Mouse (Mus musculus) spleen, postnatal 14 days (tissue): Measurements from ENCODE around the gene Gm45837.

Experiments used
- DNase-seq, 2 experiments: peaks; one replicate each; pipeline ENCODE4 v3.0.0; 2021 to 2022; ENCODE audit warnings: low spot score in 2 of 2

Gene Gm45837

DNA sequence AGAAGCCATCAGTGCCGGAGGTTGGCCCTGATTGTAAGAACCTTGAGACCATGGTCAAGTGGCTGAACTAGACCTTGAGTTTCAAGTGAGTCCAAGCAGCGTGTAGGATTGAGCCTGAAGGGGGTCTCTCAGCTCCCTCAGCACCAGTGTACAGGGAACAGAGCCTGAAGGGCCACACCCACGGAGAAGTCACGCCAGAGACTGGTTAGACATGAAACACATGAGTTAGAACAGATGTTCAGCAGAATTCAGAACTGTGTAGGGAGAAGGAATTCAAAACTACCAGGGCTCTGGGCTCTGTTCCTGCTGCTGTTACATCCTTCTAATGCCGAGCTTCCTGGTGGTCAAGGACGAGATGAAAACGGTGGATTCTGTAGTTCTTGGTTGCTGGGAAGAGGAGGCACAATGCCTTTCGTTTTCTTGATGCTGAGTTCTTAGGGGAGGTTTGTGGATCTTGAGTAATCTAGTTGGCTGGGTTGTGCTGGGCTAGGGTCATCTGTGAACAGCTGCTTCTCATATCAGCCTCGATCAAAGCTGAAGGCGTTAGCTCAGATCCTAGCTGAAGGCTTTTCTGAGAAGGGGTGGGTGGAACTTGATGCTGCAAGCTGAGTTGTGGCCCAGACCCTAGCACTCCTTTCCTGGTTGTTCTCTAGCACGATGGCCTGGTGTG, at the start of gene Gm45837:
Gene Gm45837 (plus strand): TSS at position 620 of the 670 bp plus-strand sequence.
- no peak for DNase-seq

DNA sequence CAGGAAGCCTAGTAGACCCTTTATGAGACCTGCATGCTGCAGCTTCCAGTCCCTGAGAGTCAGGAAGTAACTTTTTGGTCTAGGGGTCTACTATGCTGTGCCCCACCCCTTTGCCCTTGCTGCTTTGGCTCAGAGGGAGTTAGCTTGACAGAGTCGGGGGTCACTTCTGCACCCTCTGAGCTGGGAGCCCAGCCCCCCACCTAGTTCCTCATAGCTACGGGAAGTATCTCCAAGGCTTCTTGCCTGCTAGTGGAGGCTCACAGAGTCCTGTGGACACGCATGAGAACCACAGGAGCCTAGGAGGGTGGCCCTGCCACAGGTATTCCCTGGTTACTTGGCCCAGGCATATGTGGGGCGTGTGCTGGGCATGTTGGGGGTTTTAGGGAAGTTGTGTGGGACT, 49.7 kb upstream of the Gm45837 start:
- no peak for DNase-seq

DNA sequence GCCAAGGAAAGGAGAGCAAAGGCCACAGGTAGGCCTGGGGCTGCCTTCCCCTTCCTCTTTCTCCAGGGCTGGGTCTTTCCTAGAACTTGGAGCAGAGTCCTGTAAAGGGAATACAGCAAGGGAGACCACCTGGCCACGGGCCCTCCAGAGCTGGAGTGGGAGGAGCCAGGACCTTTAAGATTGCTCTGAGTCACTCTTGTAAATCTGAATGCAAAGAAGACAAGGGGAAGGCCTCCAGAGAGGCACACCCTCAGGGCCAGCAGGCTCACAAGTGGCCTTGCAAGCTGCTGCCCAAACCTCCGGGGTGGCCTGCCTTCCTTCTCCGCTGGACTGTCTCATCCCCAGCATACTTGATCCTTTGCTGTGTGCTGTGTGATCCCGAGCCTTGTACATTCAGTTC, 48.9 kb upstream of the Gm45837 start:
- no peak for DNase-seq

DNA sequence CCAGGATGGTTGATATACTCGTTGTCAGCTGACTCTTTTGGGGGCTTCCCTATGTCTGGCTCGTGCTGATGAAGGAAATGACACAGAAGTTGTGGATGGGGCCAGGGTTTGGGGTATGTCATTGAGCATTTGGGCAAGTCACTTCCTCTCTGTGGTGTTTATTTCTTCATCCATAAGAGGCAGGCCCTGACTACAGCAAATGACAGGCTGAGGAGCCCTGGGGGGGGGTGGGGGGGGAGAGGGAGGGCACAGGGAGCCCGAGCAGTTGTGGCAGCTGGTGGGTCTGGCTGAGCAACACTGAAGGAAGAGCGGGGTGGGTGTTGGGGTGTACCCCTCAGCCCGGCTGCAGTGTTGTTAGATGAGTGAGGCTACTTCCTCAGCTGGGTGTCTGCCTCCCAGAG, 47.9 kb upstream of the Gm45837 start:
- DNase-seq = no peak

DNA sequence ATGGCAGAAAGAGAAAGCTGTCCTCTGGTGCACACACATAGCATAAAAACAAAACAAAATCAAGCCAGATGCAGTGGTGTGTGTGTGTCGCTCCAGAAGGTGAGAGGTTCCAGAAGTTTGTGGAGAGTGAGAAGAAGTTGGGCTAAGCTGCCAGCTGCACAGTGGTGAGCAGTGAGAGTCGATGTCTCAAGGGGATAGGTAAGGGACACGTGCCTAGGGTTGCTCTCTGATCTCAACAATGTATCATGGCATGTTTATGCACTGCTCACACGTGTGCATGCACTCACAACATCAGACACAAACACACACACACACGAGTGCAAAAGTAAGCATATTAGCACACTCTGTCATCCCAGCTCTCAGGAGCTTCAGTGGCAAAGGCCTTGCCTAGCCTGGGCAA, 46.8 kb upstream of the Gm45837 start:
- DNase-seq = no peak

DNA sequence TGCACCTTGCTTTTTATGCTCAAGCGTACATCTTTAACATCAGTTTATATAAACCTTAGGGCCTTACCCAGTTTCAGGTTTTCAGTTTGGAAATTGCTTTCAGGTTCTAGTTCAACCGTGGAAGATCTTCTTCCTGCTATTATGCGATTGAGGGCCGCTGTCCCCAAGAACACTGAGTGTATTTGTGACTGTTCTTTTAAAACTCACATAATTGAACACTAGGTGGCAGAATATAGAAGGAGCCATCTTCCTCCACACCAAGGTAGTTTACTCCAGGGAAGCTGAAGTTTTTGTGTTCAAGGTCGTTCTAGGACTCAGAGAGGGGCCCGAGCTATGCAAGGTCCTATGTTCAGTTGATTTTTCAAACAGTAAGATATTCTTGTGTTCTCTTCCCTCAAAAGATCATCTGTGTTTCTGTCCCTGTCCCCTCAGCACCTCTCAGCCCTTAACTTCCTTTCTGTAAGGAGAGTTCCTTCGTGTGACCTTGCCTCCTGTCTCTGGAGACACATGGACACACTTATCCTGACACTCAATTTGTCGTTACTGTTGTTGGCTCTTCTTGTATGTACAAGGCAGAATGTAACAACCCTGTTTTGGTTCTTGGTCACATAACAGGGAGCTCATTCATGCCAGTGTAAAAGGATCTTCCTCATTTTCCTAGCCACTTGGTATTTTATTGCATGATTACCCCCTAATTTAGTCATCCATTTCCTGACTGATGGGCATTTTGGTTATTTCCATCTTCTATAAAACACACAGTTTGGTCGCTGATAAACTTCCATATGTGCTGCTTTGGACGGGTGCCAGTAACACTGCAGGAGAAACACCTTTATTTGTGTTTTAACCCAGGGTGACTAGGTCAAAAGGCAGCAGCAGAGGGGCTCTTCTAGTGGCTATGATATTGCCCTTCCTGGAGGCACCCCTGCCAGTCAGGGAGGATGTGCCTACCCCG, 42.5 kb upstream of the Gm45837 start:
- DNase-seq = no peak

DNA sequence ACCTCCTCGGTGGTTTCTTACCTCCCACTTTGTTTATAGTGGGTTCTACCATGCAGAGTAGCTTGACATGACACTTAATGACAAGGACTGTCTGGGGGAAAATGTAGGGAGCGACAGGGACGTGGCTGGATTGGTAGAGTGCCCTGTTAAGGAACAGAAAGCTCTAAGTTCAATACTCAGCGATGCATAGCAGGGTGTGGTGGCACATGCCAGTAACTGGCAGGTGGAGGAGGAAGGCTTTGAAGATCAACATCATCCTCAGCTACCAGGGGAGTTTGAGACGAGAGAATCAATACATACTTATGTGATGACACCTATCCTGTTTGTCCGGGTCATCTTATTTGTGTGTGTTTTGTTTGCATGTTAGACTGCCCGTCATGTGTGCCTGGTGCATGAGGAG, 41.0 kb upstream of the Gm45837 start:
- no peak for DNase-seq

DNA sequence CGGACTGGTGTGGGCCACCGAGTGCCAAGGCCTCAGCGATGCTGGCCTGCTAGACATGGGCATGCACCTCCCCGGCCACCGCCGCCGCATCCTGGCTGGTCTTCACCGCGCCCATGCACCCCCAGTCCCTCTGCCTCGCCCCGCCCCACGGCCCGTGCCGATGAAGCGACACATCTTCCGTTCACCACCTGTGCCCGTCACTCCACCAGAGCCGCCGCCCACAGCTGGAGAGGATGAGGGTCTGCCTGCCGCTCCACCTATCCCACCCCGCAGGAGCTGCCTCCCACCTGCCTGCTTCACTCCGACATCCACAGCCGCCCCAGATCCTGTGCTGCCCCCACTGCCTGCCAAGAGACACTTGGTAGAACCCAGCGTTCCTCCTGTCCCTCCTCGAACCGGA, 37.6 kb upstream of the Gm45837 start:
- DNase-seq = no peak

DNA sequence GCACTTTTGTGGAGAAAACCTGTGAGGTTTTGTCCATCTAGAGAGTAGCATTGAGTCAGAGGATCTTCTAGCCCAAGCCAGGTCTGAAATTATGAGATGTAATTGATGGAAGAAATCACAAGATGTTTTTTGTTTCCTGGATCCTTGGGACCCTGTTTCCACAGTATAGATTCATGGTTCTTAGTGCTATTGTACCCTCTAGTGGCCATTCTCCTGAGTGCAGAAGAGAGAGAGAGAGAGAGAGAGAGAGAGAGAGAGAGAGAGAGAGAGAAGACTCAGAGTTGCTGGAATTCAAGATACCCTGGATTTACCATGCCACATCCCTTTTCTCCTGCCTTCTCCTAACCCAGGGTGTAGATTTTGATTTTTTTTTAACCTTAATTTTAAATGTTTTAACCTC, 36.5 kb upstream of the Gm45837 start:
- no peak for DNase-seq

DNA sequence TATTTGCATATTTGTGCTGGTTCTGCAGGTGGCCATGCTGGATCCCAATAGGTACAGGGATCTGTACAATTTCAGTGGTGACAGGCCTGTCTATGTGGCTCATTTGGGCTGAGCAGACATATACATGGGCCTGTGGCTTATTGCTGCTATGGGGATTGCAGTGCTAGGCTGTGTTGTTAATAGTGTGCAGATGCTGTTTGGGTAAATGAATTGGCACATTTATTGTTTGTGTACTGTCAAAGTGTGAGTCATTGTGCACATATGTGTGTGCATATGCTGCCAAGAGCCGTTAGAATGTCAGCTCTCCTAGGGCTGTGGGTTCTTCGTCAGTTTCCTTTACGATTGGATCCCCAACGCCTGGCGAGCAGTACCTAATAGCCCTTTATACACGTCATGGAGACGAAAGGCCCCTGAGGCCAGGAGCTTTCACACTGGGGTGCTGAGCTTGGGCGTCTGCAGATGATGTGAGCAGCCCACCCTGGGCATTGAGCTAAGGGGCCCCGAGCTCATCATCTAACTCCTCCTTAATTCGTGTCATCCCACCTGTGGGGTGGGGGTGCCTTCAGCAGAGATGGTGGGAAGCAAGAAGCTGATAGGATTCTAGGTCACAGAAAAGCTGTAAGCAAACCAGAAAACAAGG, 33.9 kb upstream of the Gm45837 start:
- no peak for DNase-seq

DNA sequence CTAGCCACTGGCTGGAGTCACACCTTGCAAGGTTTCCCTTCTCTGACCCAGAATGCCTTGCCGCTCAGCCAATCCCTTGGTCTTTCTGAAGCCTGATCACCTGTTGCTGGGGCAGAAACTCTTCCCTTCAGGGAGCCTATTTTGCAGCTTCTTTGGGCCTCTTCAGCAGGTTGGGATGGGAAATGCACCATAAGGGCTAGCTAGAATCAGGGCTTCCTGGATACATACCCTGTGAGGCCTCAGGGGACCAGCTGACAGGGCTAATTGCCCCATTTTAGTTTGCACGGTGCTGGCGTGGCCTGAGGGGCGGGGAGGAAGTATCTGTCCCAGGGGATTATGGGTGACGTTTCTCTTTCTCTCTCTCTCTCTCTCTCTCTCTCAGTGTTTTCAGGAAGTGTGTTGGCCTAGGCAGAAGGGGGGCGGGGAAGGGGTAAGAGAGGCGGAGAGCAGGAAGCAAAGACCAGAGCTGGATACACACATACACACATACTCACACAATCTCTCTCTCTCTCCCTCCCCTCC, 32.9 kb upstream of the Gm45837 start:
- peak; percentile 54 to 62 for DNase-seq

DNA sequence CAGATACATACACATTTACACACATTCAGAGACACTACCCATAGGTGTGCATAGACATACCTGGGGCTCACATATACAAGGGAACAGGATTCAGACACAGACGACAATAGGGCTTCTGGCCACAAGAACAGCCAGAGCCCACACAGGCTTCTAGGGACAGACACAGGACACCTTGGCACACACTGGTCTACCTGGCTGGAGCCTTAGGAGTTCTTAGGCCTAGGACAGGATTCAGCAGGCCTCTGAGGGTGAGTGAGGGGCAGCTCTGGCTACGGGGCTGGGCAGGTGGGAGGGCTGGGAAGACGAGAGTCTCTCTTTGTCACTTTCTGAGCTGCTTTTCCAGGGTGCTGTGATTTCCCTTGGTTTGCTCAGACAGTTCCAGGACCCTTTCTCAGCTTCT, 32.4 kb upstream of the Gm45837 start:
- no peak for DNase-seq

DNA sequence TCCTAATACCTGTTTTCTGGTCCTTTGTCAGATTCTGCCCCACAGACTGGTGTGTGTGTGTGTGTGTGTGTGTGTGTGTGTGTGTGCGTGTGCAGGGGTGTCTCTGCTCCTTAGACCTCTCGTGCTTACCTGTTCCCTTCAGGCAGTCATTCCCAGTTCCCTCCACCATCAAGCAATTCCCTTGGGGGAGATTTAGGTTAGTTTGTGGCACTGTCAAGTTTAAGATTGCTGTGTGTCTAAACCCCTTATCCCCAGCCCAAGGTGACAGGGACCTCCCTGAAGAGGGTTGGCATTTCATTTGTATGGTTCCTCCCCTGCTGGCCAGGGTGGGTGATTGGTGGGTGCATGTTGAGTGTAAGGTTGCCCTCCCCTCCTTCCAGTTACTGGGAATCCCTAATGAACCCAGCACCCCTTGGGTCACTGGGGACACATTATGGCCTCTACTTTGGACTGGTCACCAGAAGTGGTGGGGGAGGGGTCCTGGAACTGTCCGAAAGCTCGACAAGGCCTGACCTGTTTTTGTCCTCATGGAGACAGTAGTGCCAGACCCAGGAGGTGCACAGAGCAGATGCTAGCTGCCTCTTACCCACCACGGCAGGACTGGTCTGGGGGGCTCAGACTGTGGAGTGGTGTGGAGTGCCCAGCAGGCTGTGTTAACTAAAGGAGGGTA, 31.8 kb upstream of the Gm45837 start:
- DNase-seq = no peak

DNA sequence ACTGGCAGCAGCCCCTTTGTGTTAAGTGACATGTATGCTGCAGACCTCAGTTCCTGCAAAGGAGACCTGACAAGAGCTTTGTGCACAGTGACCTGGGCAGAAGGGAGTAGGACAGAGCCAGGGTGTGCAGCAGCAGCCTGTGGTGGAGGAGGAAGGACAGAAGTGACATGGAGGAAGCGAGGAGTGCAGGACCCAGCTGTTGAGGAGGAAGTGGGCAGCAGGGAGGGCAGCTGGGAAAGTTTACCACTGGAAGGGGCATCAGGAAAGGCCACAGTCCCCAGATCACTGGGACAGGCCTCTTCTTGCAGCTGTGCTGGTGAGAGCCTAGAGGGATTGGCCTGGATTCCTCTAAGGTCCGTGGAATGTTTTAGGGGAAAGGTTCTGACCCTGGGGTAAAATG, 31.0 kb upstream of the Gm45837 start:
- no peak for DNase-seq

DNA sequence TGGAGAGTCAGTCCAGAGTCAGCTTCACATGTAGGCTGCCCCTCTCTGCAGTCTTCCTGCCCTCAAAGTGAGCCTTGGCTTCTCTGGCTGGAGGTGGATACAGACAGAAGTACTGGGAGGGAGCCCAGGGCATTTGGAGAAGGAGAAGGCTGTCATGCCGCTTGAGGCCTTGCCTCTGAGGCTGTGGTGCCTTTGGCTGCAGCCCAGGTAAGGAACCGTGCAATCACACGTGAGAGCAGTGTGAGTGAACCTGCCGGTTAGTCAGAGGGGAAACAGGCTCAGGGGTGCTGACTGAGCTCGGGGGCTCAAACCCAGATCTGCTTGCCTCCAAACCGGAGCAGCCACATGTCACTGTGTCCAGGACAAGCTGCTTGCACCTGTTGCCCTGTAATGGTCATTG, 29.2 kb upstream of the Gm45837 start:
- DNase-seq = no peak

DNA sequence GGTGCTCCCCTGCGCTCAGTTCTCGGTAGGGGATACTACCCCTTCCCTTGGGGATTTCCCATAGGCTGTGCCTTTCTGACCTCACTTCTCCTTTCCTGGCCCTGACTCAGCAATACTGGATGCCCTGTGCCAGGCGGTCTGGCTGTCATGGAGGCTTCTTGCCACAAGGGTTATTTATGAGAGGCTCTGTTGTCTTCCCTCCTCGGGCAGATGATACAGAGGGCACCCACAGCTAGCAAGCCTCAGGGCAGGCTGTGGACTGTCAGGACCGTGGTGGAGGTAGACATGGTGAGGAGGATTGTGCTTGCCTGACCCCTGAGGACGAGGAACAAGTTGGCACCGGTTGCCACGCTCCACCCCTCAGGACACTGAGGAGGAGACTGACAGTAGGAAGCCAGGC, 28.3 kb upstream of the Gm45837 start:
- DNase-seq = peak in 1 of 2 experiments; percentile 52

DNA sequence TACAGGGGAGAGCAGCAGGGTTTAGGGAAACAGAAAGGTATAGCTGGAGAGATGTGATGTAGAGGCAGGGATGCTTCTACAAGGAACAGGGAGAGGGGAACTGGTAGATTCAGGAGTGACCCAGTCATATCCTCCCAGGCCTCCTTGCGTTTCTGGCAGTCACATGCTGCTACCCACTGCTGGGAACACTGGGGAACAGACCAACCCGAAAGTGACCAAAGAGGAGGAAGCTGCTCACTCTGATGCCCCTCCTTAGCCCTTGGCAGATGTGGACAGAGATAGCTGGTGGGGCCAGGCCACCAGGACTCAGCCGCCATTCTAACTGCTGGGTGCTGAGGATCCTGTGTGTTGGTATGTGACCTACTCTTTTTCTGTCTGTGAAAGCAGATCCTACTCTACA, 26.9 kb upstream of the Gm45837 start:
- no peak for DNase-seq

DNA sequence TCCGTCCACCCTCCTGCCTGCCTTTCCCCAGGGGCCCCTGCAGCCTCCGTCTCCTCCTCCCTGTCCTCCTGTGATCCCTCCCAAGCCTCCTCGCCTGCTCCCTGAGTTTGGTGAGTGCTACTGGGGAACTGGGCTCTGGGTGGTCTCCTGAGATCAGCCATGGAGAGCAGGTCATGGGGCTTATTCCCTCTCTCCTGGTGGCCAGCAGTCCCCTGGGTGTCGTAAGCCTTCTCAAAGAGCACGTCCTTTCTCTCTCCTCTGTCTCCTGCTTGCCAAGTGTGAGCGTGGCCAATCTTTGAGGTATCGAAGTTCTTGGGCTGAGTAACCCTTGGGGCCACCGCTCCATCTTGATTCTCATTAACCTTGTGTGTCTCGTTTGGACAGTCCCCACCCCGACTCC, 25.8 kb upstream of the Gm45837 start:
- no peak for DNase-seq

DNA sequence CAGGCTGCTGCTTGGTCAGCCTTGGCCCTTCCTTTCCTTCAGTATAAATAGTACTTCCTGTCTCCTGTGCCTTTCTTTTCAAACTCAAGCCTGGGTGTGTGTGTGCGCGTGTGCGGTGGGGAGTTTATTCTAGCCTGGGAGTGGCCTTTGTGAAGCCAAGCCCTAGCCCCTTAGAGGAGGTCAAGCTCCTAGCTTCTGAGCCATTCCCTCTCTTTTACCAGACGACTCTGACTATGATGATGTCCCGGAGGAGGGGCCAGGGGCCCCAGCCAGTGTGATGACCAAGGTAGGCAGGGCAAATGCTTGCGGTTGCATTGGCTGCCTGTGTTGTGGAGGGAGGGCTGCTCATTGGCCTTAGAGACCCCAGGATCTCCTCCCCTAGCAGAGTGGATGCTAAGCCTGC, 25.4 kb upstream of the Gm45837 start:
- no peak for DNase-seq

DNA sequence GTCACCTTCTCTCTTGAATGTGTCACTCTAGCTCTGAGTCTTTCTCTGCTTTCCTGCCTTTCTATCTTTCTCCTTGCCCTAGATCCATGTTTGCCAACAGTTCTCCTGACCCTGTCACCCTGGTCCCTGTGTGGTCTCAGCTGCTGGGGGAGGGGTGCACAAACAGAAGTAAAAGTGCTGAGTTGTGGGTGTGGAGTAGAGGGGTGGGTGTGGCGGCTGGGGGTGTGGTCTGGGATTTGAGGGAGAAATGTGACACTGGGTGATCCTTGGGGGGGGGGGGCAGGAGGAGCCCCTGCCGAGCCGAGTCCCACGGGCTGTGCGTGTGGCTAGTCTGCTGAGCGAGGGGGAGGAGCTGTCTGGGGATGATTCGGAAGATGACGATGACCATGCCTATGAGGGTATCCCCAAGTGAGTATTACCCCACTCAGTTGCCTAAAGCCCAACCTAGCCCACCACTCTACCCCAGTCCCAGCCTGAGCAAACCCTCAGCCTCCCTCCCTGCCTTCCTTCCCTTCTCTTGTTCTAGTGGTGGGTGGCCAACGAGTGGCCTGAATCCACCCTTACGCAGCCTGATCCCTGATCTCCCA, 24.7 kb upstream of the Gm45837 start:
- DNase-seq = no peak

DNA sequence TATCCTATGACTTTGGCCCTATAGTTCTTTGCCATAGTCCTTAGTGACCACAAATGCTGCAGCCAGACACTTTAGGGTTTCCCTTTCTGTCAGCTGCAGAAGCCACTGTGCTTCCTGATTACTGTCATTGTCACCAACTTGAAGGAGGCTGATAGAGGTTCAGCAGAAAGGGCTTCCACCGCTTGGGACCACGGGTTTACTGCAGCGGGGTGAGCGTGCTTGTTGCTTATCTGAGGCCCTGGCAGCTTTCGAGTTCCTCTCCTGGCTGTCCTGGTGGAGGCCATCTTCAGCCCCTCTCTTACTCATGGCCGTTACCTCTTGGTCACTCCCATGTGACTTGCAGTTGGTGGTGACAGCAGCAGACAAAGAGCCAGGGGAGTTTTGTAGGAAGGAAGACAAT, 21.4 kb upstream of the Gm45837 start:
- DNase-seq = no peak
